Mouse (Mus musculus): ENCODE measurements at regions not wholly inside any gene's neighbourhood (a gene's known extent, or its start where the extent isn't known, plus 50 kb on each side); places are given as distances from the start of the nearest gene placed in this dataset.

GRCm38 (mm10) chr3:31394533-31394932 lies 84.4 kb upstream of the Slc7a14 start:
- no peaks in the 10 kb centered on the region for H3K27me3 ChIP-seq (ENCODE audit: control insufficient read depth, insufficient read depth, low read length)
- H3K27ac ChIP-seq (ENCODE audit: control insufficient read depth, insufficient read depth, low read depth, low read length) = no peak overlapping the region
- TF ChIP-seq CTCF (IDR thresholded peaks at IDR 0.05; ENCODE audit: control insufficient read depth, insufficient read depth, insufficient replicate concordance, low read depth, low read length) (no peak), POLR2A (IDR thresholded peaks at IDR 0.05; ENCODE audit: control insufficient read depth, low read depth, low read length) (no peak)
- H3K4me3 ChIP-seq (ENCODE audit: control insufficient read depth, low read depth, low read length) = no peak overlapping the region
- no peaks in the 10 kb centered on the region for H3K4me1 ChIP-seq (ENCODE audit: control insufficient read depth, insufficient read depth, low read length)
- H3K36me3 ChIP-seq (ENCODE audit: control insufficient read depth, insufficient read depth, low read length) = no peaks in the 10 kb centered on the region

GRCm38 (mm10) chr3:31389955-31390354 lies 79.8 kb upstream of the Slc7a14 start:
- H3K4me3 ChIP-seq (ENCODE audit: control insufficient read depth, low read depth, low read length) = no peak overlapping the region
- no peak overlapping the region for H3K27ac ChIP-seq (ENCODE audit: control insufficient read depth, insufficient read depth, low read depth, low read length)
- H3K36me3 ChIP-seq (ENCODE audit: control insufficient read depth, insufficient read depth, low read length) = no peaks in the 10 kb centered on the region
- H3K4me1 ChIP-seq (ENCODE audit: control insufficient read depth, insufficient read depth, low read length) = no peaks in the 10 kb centered on the region
- H3K27me3 ChIP-seq (ENCODE audit: control insufficient read depth, insufficient read depth, low read length) = no peaks in the 10 kb centered on the region
- TF ChIP-seq POLR2A (IDR thresholded peaks at IDR 0.05; ENCODE audit: control insufficient read depth, low read depth, low read length) (no peak), CTCF (IDR thresholded peaks at IDR 0.05; ENCODE audit: control insufficient read depth, insufficient read depth, insufficient replicate concordance, low read depth, low read length) (no peak)

- Histone ChIP-seq H3K27ac (ENCODE audit: control insufficient read depth, insufficient read depth, low read depth, low read length) (no peak overlapping the region), H3K4me3 (ENCODE audit: control insufficient read depth, low read depth, low read length) (no peak overlapping the region), H3K27me3 (ENCODE audit: control insufficient read depth, insufficient read depth, low read length) (no peaks in the 10 kb centered on the region), H3K4me1 (ENCODE audit: control insufficient read depth, insufficient read depth, low read length) (no peaks in the 10 kb centered on the region), H3K36me3 (ENCODE audit: control insufficient read depth, insufficient read depth, low read length) (no peaks in the 10 kb centered on the region)
- TF ChIP-seq CTCF (IDR thresholded peaks at IDR 0.05; ENCODE audit: control insufficient read depth, insufficient read depth, insufficient replicate concordance, low read depth, low read length) (no peak), POLR2A (IDR thresholded peaks at IDR 0.05; ENCODE audit: control insufficient read depth, low read depth, low read length) (no peak)
Measured at GRCm38 (mm10) chr3:31375678-31376077, 65.5 kb upstream of the Slc7a14 start.

GRCm38 (mm10) chr3:31374061-31374460 lies 63.9 kb upstream of the Slc7a14 start:
- no peaks in the 10 kb centered on the region for H3K4me1 ChIP-seq (ENCODE audit: control insufficient read depth, insufficient read depth, low read length)
- H3K27me3 ChIP-seq (ENCODE audit: control insufficient read depth, insufficient read depth, low read length) = no peaks in the 10 kb centered on the region
- H3K36me3 ChIP-seq (ENCODE audit: control insufficient read depth, insufficient read depth, low read length) = no peaks in the 10 kb centered on the region
- H3K4me3 ChIP-seq (ENCODE audit: control insufficient read depth, low read depth, low read length) = no peak overlapping the region
- no peak overlapping the region for H3K27ac ChIP-seq (ENCODE audit: control insufficient read depth, insufficient read depth, low read depth, low read length)
- TF ChIP-seq CTCF (IDR thresholded peaks at IDR 0.05; ENCODE audit: control insufficient read depth, insufficient read depth, insufficient replicate concordance, low read depth, low read length) (no peak), POLR2A (IDR thresholded peaks at IDR 0.05; ENCODE audit: control insufficient read depth, low read depth, low read length) (no peak)

- Histone ChIP-seq H3K4me3 (ENCODE audit: control insufficient read depth, low read depth, low read length) (no peak overlapping the region), H3K27me3 (ENCODE audit: control insufficient read depth, insufficient read depth, low read length) (no peaks in the 10 kb centered on the region)
Measured at GRCm38 (mm10) chr3:31368259-31368658, 58.1 kb upstream of the Slc7a14 start.

More at GRCm38 (mm10) chr3:31368259-31368658, 58.1 kb upstream of the Slc7a14 start:
- Histone ChIP-seq H3K4me1 (ENCODE audit: control insufficient read depth, insufficient read depth, low read length) (no peaks in the 10 kb centered on the region), H3K27ac (ENCODE audit: control insufficient read depth, insufficient read depth, low read depth, low read length) (no peak overlapping the region), H3K36me3 (ENCODE audit: control insufficient read depth, insufficient read depth, low read length) (no peaks in the 10 kb centered on the region)
- TF ChIP-seq CTCF (IDR thresholded peaks at IDR 0.05; ENCODE audit: control insufficient read depth, insufficient read depth, insufficient replicate concordance, low read depth, low read length) (no peak), POLR2A (IDR thresholded peaks at IDR 0.05; ENCODE audit: control insufficient read depth, low read depth, low read length) (no peak)

All from testis, adult 2 months (tissue).